In genomic region chr3:126829817-126830216, GRCm38 (mm10) we compare ENCODE assay signal across 27 mouse cellular contexts.
DNase-seq lines count a peak whose midpoint lies in the region; ATAC-seq and TF ChIP-seq lines count a peak whose summit lies in the region.
"Had no signal": no experiment of that assay in that cellular context is flagged by ENCODE, and none has a peak within 500 bp of the region (broad histone marks: within the 10 kb centered on the region; RNA-seq: fewer than 3 reads in every experiment).

No protein-coding gene starts in this region.

- TF ChIP-seq CTCF in MEL (IDR thresholded peaks at IDR 0.05 in 2 of 3, conservative IDR thresholded peaks at IDR 0.05 in 1 of 3; ENCODE audit: control insufficient read depth in 1 of 3, insufficient read depth in 1 of 3, low read depth in 2 of 3, low read length in 3 of 3, poor library complexity in 1 of 3, severe bottlenecking in 1 of 3): no peak
- TF ChIP-seq CTCF in embryonic fibroblast, embryonic 13.5 days (IDR thresholded peaks at IDR 0.05; ENCODE audit: borderline replicate concordance, insufficient read depth, low read length): no peak
- no peak for TF ChIP-seq CTCF in stomach, postnatal 0 days (IDR thresholded peaks at IDR 0.05; ENCODE audit: low read depth)

- no peak overlapping the region for H3K9ac ChIP-seq in MEL (ENCODE audit: control insufficient read depth, low read depth, low read length, poor library complexity, severe bottlenecking)
- no peak overlapping the region for H3K9ac ChIP-seq in stomach, postnatal 0 days (ENCODE audit: low read length)
- H3K9ac ChIP-seq: embryonic facial prominence, embryonic 12.5 days; limb, embryonic 15.5 days; liver, embryonic 14.5 days; lung, embryonic 15.5 days had no signal

- no peaks in the 10 kb centered on the region for H3K4me1 ChIP-seq in MEL (ENCODE audit: control insufficient read depth in 1 of 2, insufficient read depth in 2 of 2, low read length in 2 of 2)
- peaks cover 35% of the 10 kb centered on the region for H3K4me1 ChIP-seq in embryonic fibroblast, embryonic 13.5 days (ENCODE audit: control insufficient read depth, insufficient read depth, low read length)
- no peaks in the 10 kb centered on the region; the same call in 1 of the 2 replicates for H3K4me1 ChIP-seq in stomach, postnatal 0 days (replicated peaks; ENCODE audit: control insufficient read depth, insufficient read depth)
- H3K4me1 ChIP-seq: embryonic facial prominence, embryonic 12.5 days; hindbrain, embryonic 10.5 days; midbrain, embryonic 10.5 days had no signal

- H3K27ac ChIP-seq in MEL (ENCODE audit: control insufficient read depth, low read depth, low read length): no peak overlapping the region
- peak overlapping the region; percentile 92 for H3K27ac ChIP-seq in embryonic fibroblast, embryonic 13.5 days (ENCODE audit: insufficient read depth, low read length)
- no peak overlapping the region for H3K27ac ChIP-seq in stomach, postnatal 0 days (replicated peaks)
- H3K27ac ChIP-seq: embryonic facial prominence, embryonic 12.5 days; hindbrain, embryonic 10.5 days; limb, embryonic 15.5 days; liver, embryonic 14.5 days; lung, embryonic 15.5 days; midbrain, embryonic 10.5 days had no signal

- no peaks in the 10 kb centered on the region for H3K36me3 ChIP-seq in MEL (ENCODE audit: control insufficient read depth in 1 of 2, insufficient read depth in 2 of 2, low read length in 2 of 2)
- no peaks in the 10 kb centered on the region for H3K36me3 ChIP-seq in splenic B cell, adult 2 months (ENCODE audit: control insufficient read depth, insufficient read depth, low read length, poor library complexity, severe bottlenecking)
- no peaks in the 10 kb centered on the region for H3K36me3 ChIP-seq in stomach, postnatal 0 days (ENCODE audit: control insufficient read depth, insufficient read depth, low read length)
- H3K36me3 ChIP-seq: embryonic facial prominence, embryonic 12.5 days; hindbrain, embryonic 10.5 days; limb, embryonic 15.5 days; lung, embryonic 15.5 days; midbrain, embryonic 10.5 days had no signal

- H3K79me2 ChIP-seq in MEL (ENCODE audit: control insufficient read depth, insufficient read depth, low read length, poor library complexity): no peaks in the 10 kb centered on the region

- H3K9me3 ChIP-seq in MEL (replicated peaks; ENCODE audit: insufficient read depth, low read length): no peaks in the 10 kb centered on the region
- no peaks in the 10 kb centered on the region for H3K9me3 ChIP-seq in stomach, postnatal 0 days (ENCODE audit: control insufficient read depth, low read length)
- H3K9me3 ChIP-seq: embryonic facial prominence, embryonic 12.5 days; hindbrain, embryonic 10.5 days; limb, embryonic 15.5 days; lung, embryonic 15.5 days; midbrain, embryonic 10.5 days had no signal

- no peak overlapping the region for H3K4me3 ChIP-seq in MEL (ENCODE audit: control insufficient read depth in 1 of 2, insufficient read depth in 1 of 2, low read depth in 2 of 2, low read length in 2 of 2)
- no peak overlapping the region for H3K4me3 ChIP-seq in embryonic fibroblast, embryonic 13.5 days (ENCODE audit: insufficient read depth, low read length)
- no peak overlapping the region for H3K4me3 ChIP-seq in stomach, postnatal 0 days (ENCODE audit: low read depth, low read length)
- H3K4me3 ChIP-seq: embryonic facial prominence, embryonic 12.5 days; erythroblast, embryonic 14.5 days; hindbrain, embryonic 10.5 days; limb, embryonic 15.5 days; lung, embryonic 15.5 days; midbrain, embryonic 10.5 days had no signal

- peaks cover 0 to 1% of the 10 kb centered on the region in 2 experiments; a peak in 1 of 4 replicates for H3K27me3 ChIP-seq in MEL (ENCODE audit: control insufficient read depth in 1 of 2, insufficient read depth in 2 of 2, low read length in 2 of 2)
- H3K27me3 ChIP-seq in splenic B cell, adult 2 months (ENCODE audit: control insufficient read depth, insufficient read depth, low read length, poor library complexity, severe bottlenecking): no peaks in the 10 kb centered on the region
- H3K27me3 ChIP-seq in stomach, postnatal 0 days (ENCODE audit: control insufficient read depth, insufficient read depth, low read length): no peaks in the 10 kb centered on the region
- H3K27me3 ChIP-seq: embryonic facial prominence, embryonic 12.5 days; limb, embryonic 15.5 days; lung, embryonic 15.5 days; Patski had no signal

- peak; percentile 43 to 50 for DNase-seq in B cell, adult 2 months
- peak; percentile 24 for DNase-seq in MEL (ENCODE audit: low read depth, low spot score)
- DNase-seq in splenic B cell, adult 2 months (ENCODE audit: low read depth, low spot score): peak; percentile 71
- no peak for DNase-seq in layer of hippocampus, adult 8-10 months (ENCODE audit: low spot score in 2 of 2)
- no peak for DNase-seq in stomach, postnatal 0 days (ENCODE audit: low spot score)
- no peak for DNase-seq in layer of hippocampus, adult 9-10 months (ENCODE audit: low spot score)
- DNase-seq: adrenal gland, postnatal 36 days; cerebellum, adult 11 months; cerebellum, postnatal 10 days; kidney, postnatal 4 days; left cerebral cortex, postnatal 4 days; lung, postnatal 36 days; right cerebral cortex, postnatal 25 days; spleen, adult 18-20 months; thymus, postnatal 4 days had no signal

- no peak for ATAC-seq in stomach, postnatal 0 days (ENCODE audit: low FRiP score, low TSS enrichment)
- ATAC-seq: forebrain, embryonic 14.5 days; intestine, postnatal 0 days; Patski had no signal

- TF ChIP-seq EP300 in MEL (IDR thresholded peaks at IDR 0.05; ENCODE audit: low read depth in 1 of 2, low read length in 2 of 2): no peak
- TF ChIP-seq EP300 in stomach, postnatal 0 days (optimal IDR thresholded peaks at IDR 0.05): no peak

- TF ChIP-seq POLR2A in MEL (IDR thresholded peaks at IDR 0.05; ENCODE audit: control insufficient read depth in 1 of 2, insufficient read depth in 1 of 2, low read depth in 1 of 2, low read length in 2 of 2, poor library complexity in 1 of 2): no peak
- no peak for TF ChIP-seq POLR2A in embryonic fibroblast, embryonic 13.5 days (IDR thresholded peaks at IDR 0.05; ENCODE audit: low read depth, low read length)

- no peak for TF ChIP-seq RAD21 in MEL (IDR thresholded peaks at IDR 0.05; ENCODE audit: low read depth, low read length)

- H3K4me2 ChIP-seq in stomach, postnatal 0 days (replicated peaks; ENCODE audit: low read depth): no peak overlapping the region
- H3K4me2 ChIP-seq: embryonic facial prominence, embryonic 12.5 days; heart, embryonic 11.5 days; limb, embryonic 15.5 days; lung, embryonic 15.5 days had no signal

- 73% methylated on average over 2 of the region's 2 CpGs for WGBS in stomach, postnatal 0 days

TF ChIP-seq in MEL, 35 proteins besides CTCF, POLR2A, EP300 and RAD21:
- peak; percentile 37; the same call in 1 of the 2 replicates for TF ChIP-seq ELF1 (IDR thresholded peaks at IDR 0.05; ENCODE audit: low read depth, low read length)
- TF ChIP-seq MXI1 (IDR thresholded peaks at IDR 0.05; ENCODE audit: low read depth, low read length): no peak
- TF ChIP-seq CHD2 (IDR thresholded peaks at IDR 0.05; ENCODE audit: low read length): no peak
- TF ChIP-seq MAFK (IDR thresholded peaks at IDR 0.05; ENCODE audit: borderline replicate concordance, low read depth, low read length): no peak
TF ChIP-seq in MEL: peak in this region for 1.

Comparison
In these comparisons a context has a peak if more than half of its experiments do, and no peak if none do; other contexts are left out.
1. DNase-seq: peak in B cell, adult 2 months (2 of 2), MEL (single experiment) and splenic B cell, adult 2 months (single experiment); none in layer of hippocampus, adult 8-10 months (0 of 2), stomach, postnatal 0 days (single experiment) and layer of hippocampus, adult 9-10 months (single experiment).